In genomic region chr15:37134913-37135589, GRCm38 (mm10) we compare ENCODE assay signal across 8 mouse cellular contexts.
DNase-seq lines count a peak whose midpoint lies in the region; ATAC-seq and TF ChIP-seq lines count a peak whose summit lies in the region.

No protein-coding gene starts in this region.

- H3K9me3 ChIP-seq in liver, embryonic 13.5 days (replicated peaks): no peaks in the 10 kb centered on the region

- no peak for TF ChIP-seq CTCF in heart, adult 2 months (IDR thresholded peaks at IDR 0.05)
- no peak for TF ChIP-seq CTCF in kidney, adult 2 months (conservative IDR thresholded peaks at IDR 0.05; ENCODE audit: insufficient read depth, insufficient read length, low read depth, low read length)
- no peak for TF ChIP-seq CTCF in olfactory bulb, adult 2 months (IDR thresholded peaks at IDR 0.05; ENCODE audit: insufficient read depth, low read depth, low read length)

- H3K36me3 ChIP-seq in heart, adult 2 months (ENCODE audit: control insufficient read depth, insufficient read depth, low read length): no peaks in the 10 kb centered on the region
- no peaks in the 10 kb centered on the region for H3K36me3 ChIP-seq in kidney, adult 2 months (ENCODE audit: control insufficient read depth, insufficient read depth, low read length)
- H3K36me3 ChIP-seq in liver, embryonic 13.5 days: no peaks in the 10 kb centered on the region

- TF ChIP-seq EP300 in heart, adult 2 months (IDR thresholded peaks at IDR 0.05; ENCODE audit: insufficient read depth, low read depth, low read length): 0 out of 2 replicates have a peak, but pooled peaks have one; percentile 7

- peak overlapping the region; percentile 69 for H3K4me3 ChIP-seq in heart, adult 2 months
- H3K4me3 ChIP-seq in kidney, adult 2 months (ENCODE audit: insufficient read depth, low read depth, low read length): peak overlapping the region; percentile 74
- H3K4me3 ChIP-seq in liver, embryonic 13.5 days (replicated peaks): peak overlapping the region; percentile 65
- H3K4me3 ChIP-seq in olfactory bulb, adult 2 months (ENCODE audit: insufficient read depth, low read depth, low read length): peak overlapping the region; percentile 46

- peak; percentile 85 for TF ChIP-seq POLR2A in heart, adult 2 months (IDR thresholded peaks at IDR 0.05; ENCODE audit: insufficient read depth, low read depth, low read length)
- TF ChIP-seq POLR2A in kidney, adult 2 months (IDR thresholded peaks at IDR 0.05; ENCODE audit: low read depth, low read length): peak; percentile 60
- TF ChIP-seq POLR2A in olfactory bulb, adult 2 months (IDR thresholded peaks at IDR 0.05; ENCODE audit: insufficient read depth, low read depth, low read length): no peak

- ATAC-seq in liver, embryonic 13.5 days (ENCODE audit: low read depth): peak; percentile 49

- peak overlapping the region; percentile 84 for H3K4me2 ChIP-seq in liver, embryonic 13.5 days

- peak overlapping the region; percentile 84 for H3K9ac ChIP-seq in heart, adult 2 months (ENCODE audit: low read depth, low read length)
- peak overlapping the region; percentile 62 for H3K9ac ChIP-seq in liver, embryonic 13.5 days

- no peaks in the 10 kb centered on the region for H3K27me3 ChIP-seq in heart, adult 2 months (ENCODE audit: control insufficient read depth, insufficient read depth, low read length)
- no peaks in the 10 kb centered on the region for H3K27me3 ChIP-seq in kidney, adult 2 months (replicated peaks; ENCODE audit: control insufficient read depth, insufficient read depth, low read length)
- H3K27me3 ChIP-seq in liver, embryonic 13.5 days: no peaks in the 10 kb centered on the region

- intact Hi-C loops in heart, adult 2 months (cut with DNase I): no loop called here

- DNase-seq in retina, adult 2 months (ENCODE audit: low read depth, low spot score): peak; percentile 11
- DNase-seq in retina, embryonic 14.5 days (ENCODE audit: low spot score): no peak
- DNase-seq in cerebellum, adult 11 months: peak; percentile 57
- DNase-seq in heart, adult 2 months: peak; percentile 23 to 39
- peak; percentile 55 for DNase-seq in kidney, adult 2 months
- DNase-seq in liver, embryonic 13.5 days: no peak
- no peak for DNase-seq in natural killer cell, adult 2 months (ENCODE audit: low spot score in 2 of 2)

- H3K79me2 ChIP-seq in heart, adult 2 months (replicated peaks; ENCODE audit: control insufficient read depth, insufficient read depth, low read length): no peaks in the 10 kb centered on the region

- H3K27ac ChIP-seq in heart, adult 2 months: peak overlapping the region; percentile 91
- peak overlapping the region; percentile 85 for H3K27ac ChIP-seq in kidney, adult 2 months (ENCODE audit: insufficient read depth, low read depth, low read length)
- peak overlapping the region; percentile 35 for H3K27ac ChIP-seq in liver, embryonic 13.5 days
- peak overlapping the region; percentile 65 for H3K27ac ChIP-seq in olfactory bulb, adult 2 months (ENCODE audit: insufficient read depth, low read depth, low read length)

- 23% methylated on average over 20 of the region's 20 CpGs for WGBS in heart, adult 2 months
- WGBS in kidney, adult 2 months: 19% methylated on average over 20 of the region's 20 CpGs
- WGBS in liver, embryonic 13.5 days (ENCODE audit: insufficient replicate concordance): 32% methylated on average over 20 of the region's 20 CpGs
- 17% methylated on average over 20 of the region's 20 CpGs for WGBS in olfactory bulb, adult 2 months

- H3K4me1 ChIP-seq in heart, adult 2 months (ENCODE audit: control insufficient read depth, insufficient read depth, low read length): peaks cover 1% of the 10 kb centered on the region; the same call in 1 of the 2 replicates
- H3K4me1 ChIP-seq in kidney, adult 2 months (ENCODE audit: control insufficient read depth, insufficient read depth, low read length): peaks cover 2% of the 10 kb centered on the region; the same call in 1 of the 2 replicates
- H3K4me1 ChIP-seq in liver, embryonic 13.5 days (replicated peaks): peaks cover 18% of the 10 kb centered on the region
- peaks cover 13% of the 10 kb centered on the region for H3K4me1 ChIP-seq in olfactory bulb, adult 2 months (ENCODE audit: control insufficient read depth, insufficient read depth, low read length)

Comparison
In these comparisons a context has a peak if more than half of its experiments do, and no peak if none do; other contexts are left out.
1. DNase-seq: peak in retina, adult 2 months (single experiment), cerebellum, adult 11 months (single experiment), heart, adult 2 months (2 of 2) and kidney, adult 2 months (single experiment); none in retina, embryonic 14.5 days (single experiment), liver, embryonic 13.5 days (single experiment) and natural killer cell, adult 2 months (0 of 2).
2. H3K27ac ChIP-seq: peak in every context shown above with its lines; median percentile 91 in heart, adult 2 months; 85 in kidney, adult 2 months; 65 in olfactory bulb, adult 2 months; 35 in liver, embryonic 13.5 days.
3. Peak in every context shown above with its lines, with median percentiles within 50 percentile points of each other: H3K4me3 ChIP-seq.